9 mouse cellular contexts compared by ENCODE assay signal in the genomic region with DNA sequence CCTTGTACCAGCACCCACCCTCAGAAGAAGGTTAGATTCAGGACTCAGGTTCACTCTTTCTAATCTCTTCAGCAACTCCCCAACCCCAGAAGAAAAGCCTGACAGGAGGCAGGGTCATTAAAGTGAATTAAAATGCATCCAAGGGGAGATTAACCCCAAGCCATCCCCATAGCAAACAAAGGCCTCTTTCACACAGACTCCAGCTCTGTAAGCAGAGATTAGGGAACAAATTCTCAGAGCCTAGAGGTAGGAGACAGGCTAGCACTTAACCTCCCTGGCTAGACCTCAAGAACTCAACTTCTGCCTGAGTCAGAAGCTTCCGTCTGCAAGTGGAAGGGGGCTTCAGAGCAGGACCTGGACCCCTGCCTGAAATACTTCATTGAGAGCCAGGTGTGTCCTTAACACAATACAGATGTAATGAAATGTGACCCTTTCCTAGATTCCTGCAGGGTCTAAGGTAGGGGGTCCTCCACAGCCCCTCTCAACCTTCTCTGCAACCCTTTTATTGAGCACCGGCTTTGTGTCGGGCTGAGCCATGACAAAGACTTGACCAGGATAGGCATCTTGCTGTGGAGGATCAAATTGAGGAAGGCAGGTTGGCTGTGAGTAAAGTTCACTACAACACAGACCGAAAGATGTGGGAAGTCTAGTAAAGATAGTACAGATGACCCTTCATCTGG.
DNase-seq lines count a peak whose midpoint lies in the region; ATAC-seq and TF ChIP-seq lines count a peak whose summit lies in the region.
"Had no signal": no experiment of that assay in that cellular context is flagged by ENCODE, and none has a peak within 500 bp of the region (broad histone marks: within the 10 kb centered on the region; RNA-seq: fewer than 3 reads in every experiment).

No protein-coding gene starts in this region.

- 29% methylated on average over 4 of the region's 4 CpGs for WGBS in midbrain, embryonic 10.5 days
- 37% methylated on average over 4 of the region's 4 CpGs for WGBS in midbrain, postnatal 0 days
- WGBS in forebrain, embryonic 16.5 days = 28% methylated on average over 4 of the region's 4 CpGs
- WGBS in limb, embryonic 15.5 days = 50% methylated on average over 4 of the region's 4 CpGs
- 67% methylated on average over 4 of the region's 4 CpGs for WGBS in stomach, embryonic 16.5 days

- TF ChIP-seq CTCF in midbrain, postnatal 0 days (IDR thresholded peaks at IDR 0.05) = no peak

- H3K27ac ChIP-seq in midbrain, embryonic 10.5 days (replicated peaks) = peak overlapping the region; percentile 89
- no peak overlapping the region for H3K27ac ChIP-seq in midbrain, postnatal 0 days (ENCODE audit: low read depth, low read length)
- H3K27ac ChIP-seq in forebrain, embryonic 16.5 days (ENCODE audit: low read length) = peak overlapping the region; percentile 14; the same call in 1 of the 2 replicates
- H3K27ac ChIP-seq in limb, embryonic 15.5 days = peak overlapping the region; percentile 43; the same call in 1 of the 2 replicates
- peak overlapping the region; percentile 72 for H3K27ac ChIP-seq in stomach, embryonic 16.5 days (ENCODE audit: low read length)
- H3K27ac ChIP-seq: liver, embryonic 13.5 days had no signal

- DNase-seq in midbrain, embryonic 10.5 days (ENCODE audit: low spot score) = peak; percentile 36
- no peak for DNase-seq in midbrain, postnatal 0 days (ENCODE audit: low spot score)
- no peak for DNase-seq in liver
- DNase-seq in lung, postnatal 36 days = no peak
- DNase-seq: liver, embryonic 13.5 days had no signal

- H3K9me3 ChIP-seq in midbrain, embryonic 10.5 days (replicated peaks) = no peaks in the 10 kb centered on the region; the same call in 1 of the 2 replicates
- H3K9me3 ChIP-seq in midbrain, postnatal 0 days (ENCODE audit: low read length) = no peaks in the 10 kb centered on the region
- H3K9me3 ChIP-seq in forebrain, embryonic 16.5 days (ENCODE audit: control insufficient read depth, low read length) = no peaks in the 10 kb centered on the region
- H3K9me3 ChIP-seq in limb, embryonic 15.5 days = no peaks in the 10 kb centered on the region
- no peaks in the 10 kb centered on the region for H3K9me3 ChIP-seq in stomach, embryonic 16.5 days (replicated peaks; ENCODE audit: control insufficient read depth, low read length)
- H3K9me3 ChIP-seq: liver, embryonic 13.5 days had no signal

- no peaks in the 10 kb centered on the region for H3K36me3 ChIP-seq in midbrain, embryonic 10.5 days
- no peaks in the 10 kb centered on the region for H3K36me3 ChIP-seq in midbrain, postnatal 0 days (ENCODE audit: insufficient read depth, low read length)
- H3K36me3 ChIP-seq in forebrain, embryonic 16.5 days (ENCODE audit: control insufficient read depth, insufficient read depth) = no peaks in the 10 kb centered on the region
- no peaks in the 10 kb centered on the region for H3K36me3 ChIP-seq in limb, embryonic 15.5 days
- no peaks in the 10 kb centered on the region for H3K36me3 ChIP-seq in stomach, embryonic 16.5 days (ENCODE audit: control insufficient read depth, insufficient read depth, low read length)
- H3K36me3 ChIP-seq: liver, embryonic 13.5 days had no signal

- no peak overlapping the region for H3K4me3 ChIP-seq in midbrain, embryonic 10.5 days
- H3K4me3 ChIP-seq in midbrain, postnatal 0 days (ENCODE audit: low read depth, low read length) = no peak overlapping the region
- no peak overlapping the region for H3K4me3 ChIP-seq in forebrain, embryonic 16.5 days (replicated peaks; ENCODE audit: low read length)
- no peak overlapping the region for H3K4me3 ChIP-seq in limb, embryonic 15.5 days
- no peak overlapping the region for H3K4me3 ChIP-seq in stomach, embryonic 16.5 days (replicated peaks; ENCODE audit: low read length)
- H3K4me3 ChIP-seq: liver, embryonic 13.5 days had no signal

- no peak overlapping the region for H3K4me2 ChIP-seq in midbrain, postnatal 0 days (ENCODE audit: low read depth, low read length, poor library complexity, severe bottlenecking)
- H3K4me2 ChIP-seq in forebrain, embryonic 16.5 days (ENCODE audit: low read length) = no peak overlapping the region
- H3K4me2 ChIP-seq in limb, embryonic 15.5 days = no peak overlapping the region
- H3K4me2 ChIP-seq in stomach, embryonic 16.5 days (ENCODE audit: low read depth, low read length) = no peak overlapping the region
- H3K4me2 ChIP-seq: liver, embryonic 13.5 days had no signal

- ATAC-seq in midbrain, postnatal 0 days (ENCODE audit: low FRiP score) = no peak
- ATAC-seq in forebrain, embryonic 16.5 days = peak; percentile 59
- no peak for ATAC-seq in limb, embryonic 15.5 days (ENCODE audit: insufficient number of reproducible peaks, low FRiP score, low TSS enrichment, low read depth)
- peak; percentile 38; the same call in 1 of the 2 replicates for ATAC-seq in stomach, embryonic 16.5 days (ENCODE audit: insufficient read depth, low FRiP score)
- ATAC-seq in erythroid progenitor cell, adult 5-6 weeks (replicated peaks; ENCODE audit: low FRiP score, poor library complexity, severe bottlenecking) = no peak

- H3K4me1 ChIP-seq in midbrain, embryonic 10.5 days = peaks cover 23% of the 10 kb centered on the region
- H3K4me1 ChIP-seq in midbrain, postnatal 0 days (ENCODE audit: insufficient read depth, low read length) = no peaks in the 10 kb centered on the region
- H3K4me1 ChIP-seq in forebrain, embryonic 16.5 days (replicated peaks; ENCODE audit: control insufficient read depth, insufficient read depth, low read length) = peaks cover 11% of the 10 kb centered on the region
- H3K4me1 ChIP-seq in limb, embryonic 15.5 days = peaks cover 12% of the 10 kb centered on the region
- peaks cover 20% of the 10 kb centered on the region for H3K4me1 ChIP-seq in stomach, embryonic 16.5 days (ENCODE audit: control insufficient read depth, insufficient read depth, low read length)
- H3K4me1 ChIP-seq: liver, embryonic 13.5 days had no signal

- H3K27me3 ChIP-seq in midbrain, embryonic 10.5 days (ENCODE audit: low read depth, poor library complexity, severe bottlenecking) = no peaks in the 10 kb centered on the region
- no peaks in the 10 kb centered on the region for H3K27me3 ChIP-seq in midbrain, postnatal 0 days (ENCODE audit: insufficient read depth, low read length)
- H3K27me3 ChIP-seq in forebrain, embryonic 16.5 days (replicated peaks; ENCODE audit: control insufficient read depth, insufficient read depth, low read length) = no peaks in the 10 kb centered on the region
- H3K27me3 ChIP-seq in limb, embryonic 15.5 days = no peaks in the 10 kb centered on the region
- no peaks in the 10 kb centered on the region for H3K27me3 ChIP-seq in stomach, embryonic 16.5 days (ENCODE audit: control insufficient read depth, insufficient read depth, low read length)
- H3K27me3 ChIP-seq: liver, embryonic 13.5 days had no signal

- no peak overlapping the region for H3K9ac ChIP-seq in midbrain, postnatal 0 days (replicated peaks; ENCODE audit: low read length, poor library complexity, severe bottlenecking)
- no peak overlapping the region for H3K9ac ChIP-seq in forebrain, embryonic 16.5 days (replicated peaks; ENCODE audit: low read depth, low read length)
- H3K9ac ChIP-seq in limb, embryonic 15.5 days = no peak overlapping the region
- H3K9ac ChIP-seq in stomach, embryonic 16.5 days (ENCODE audit: low read length) = no peak overlapping the region
- H3K9ac ChIP-seq: liver, embryonic 13.5 days had no signal

Comparison
In these comparisons a context has a peak if more than half of its experiments do, and no peak if none do; other contexts are left out.
1. ATAC-seq: peak in forebrain, embryonic 16.5 days (single experiment) and stomach, embryonic 16.5 days (single experiment); none in midbrain, postnatal 0 days (single experiment), limb, embryonic 15.5 days (single experiment) and erythroid progenitor cell, adult 5-6 weeks (single experiment).